Mouse (Mus musculus) midbrain, embryonic 10.5 days (tissue): ENCODE data around the gene Khsrp. TPM values are rescaled to one million over a fixed set of nuclear protein-coding genes. Genes with fewer than 3 reads are reported as not detected.

Experiments used
- DNase-seq: peaks from one replicate; pipeline ENCODE4 v3.0.0-alpha.2; 2017; ENCODE audit warnings: low spot score
- H3K27ac ChIP-seq: fragments of 300-500 bp; sonication (generic); replicated peaks from 2 replicates; pipeline ENCODE4 v1.5.1; 2016; ENCODE audit warnings: mild to moderate bottlenecking
- H3K27me3 ChIP-seq: fragments of 300-500 bp; sonication (generic); 2 replicates; pipeline ENCODE4 v1.6.1; 2016; ENCODE audit warnings: low read depth, mild to moderate bottlenecking; ENCODE audit not compliant: poor library complexity, severe bottlenecking
- H3K36me3 ChIP-seq: fragments of 300-500 bp; sonication (generic); 2 replicates; pipeline ENCODE4 v1.6.1; 2016; ENCODE audit warnings: mild to moderate bottlenecking, moderate library complexity
- H3K4me1 ChIP-seq: fragments of 300-500 bp; sonication (generic); 2 replicates; pipeline ENCODE4 v1.6.1; 2016
- H3K4me3 ChIP-seq: fragments of 300-500 bp; sonication (generic); 2 replicates; pipeline ENCODE4 v1.5.1; 2016; ENCODE audit warnings: mild to moderate bottlenecking, moderate library complexity
- H3K9me3 ChIP-seq: fragments of 300-500 bp; sonication (generic); replicated peaks from 2 replicates; pipeline ENCODE4 v1.6.1; 2016; ENCODE audit warnings: mild to moderate bottlenecking
- WGBS: fragments of 180-500 bp; shearing (Covaris S2); methylation state at CpG from one replicate; pipeline ENCODE4 v1.1.7; 2016; 5-methylcytosine and 5-hydroxymethylcytosine counted together
- polyA plus RNA-seq: library from polyadenylated mRNA; unstranded; fragments of >200 nt; fragmentation: Nextera tagmentation; extraction: Ambion mirVana; gene quantifications from 2 replicates; pipeline ENCODE4 v1.2.1, GENCODE M21; 2016

Khsrp gene
- polyA plus RNA-seq, 1 experiment from 2014 or later = 45.4 TPM

DNA sequence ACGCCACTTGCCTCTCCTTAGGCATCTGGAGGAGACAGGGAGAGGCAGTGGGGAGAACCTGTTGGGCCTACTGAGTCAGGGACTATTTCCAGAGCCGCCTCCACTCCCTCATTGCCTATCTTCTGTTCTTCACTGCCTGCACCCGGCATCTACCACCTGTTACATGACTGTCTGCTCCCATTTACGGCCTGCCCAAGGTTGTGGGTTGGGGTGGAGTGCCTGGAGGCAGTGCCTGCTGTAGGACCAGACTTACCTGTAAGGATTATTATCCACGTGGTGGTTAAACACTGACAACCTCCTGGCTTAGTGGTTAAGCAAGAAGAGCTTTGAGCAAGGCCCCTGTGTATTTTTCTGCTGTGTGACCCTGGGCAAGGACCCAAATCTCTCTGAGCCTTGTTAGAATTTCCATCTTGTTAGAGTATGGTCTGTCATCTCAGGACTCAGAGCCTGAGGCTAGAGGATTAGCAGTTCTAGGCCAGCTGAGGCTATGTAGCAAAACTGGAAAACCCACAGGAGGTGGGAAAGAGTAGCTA, 56.5 kb downstream of the Khsrp start:
- Histone ChIP-seq H3K4me3 (no peak overlapping the region), H3K4me1 (no peaks in the 10 kb centered on the region), H3K36me3 (no peaks in the 10 kb centered on the region), H3K9me3 (no peaks in the 10 kb centered on the region), H3K27me3 (no peaks in the 10 kb centered on the region), H3K27ac (no peak overlapping the region)
- 80% methylated on average over 5 of the region's 5 CpGs for WGBS
- no peak for DNase-seq

DNA sequence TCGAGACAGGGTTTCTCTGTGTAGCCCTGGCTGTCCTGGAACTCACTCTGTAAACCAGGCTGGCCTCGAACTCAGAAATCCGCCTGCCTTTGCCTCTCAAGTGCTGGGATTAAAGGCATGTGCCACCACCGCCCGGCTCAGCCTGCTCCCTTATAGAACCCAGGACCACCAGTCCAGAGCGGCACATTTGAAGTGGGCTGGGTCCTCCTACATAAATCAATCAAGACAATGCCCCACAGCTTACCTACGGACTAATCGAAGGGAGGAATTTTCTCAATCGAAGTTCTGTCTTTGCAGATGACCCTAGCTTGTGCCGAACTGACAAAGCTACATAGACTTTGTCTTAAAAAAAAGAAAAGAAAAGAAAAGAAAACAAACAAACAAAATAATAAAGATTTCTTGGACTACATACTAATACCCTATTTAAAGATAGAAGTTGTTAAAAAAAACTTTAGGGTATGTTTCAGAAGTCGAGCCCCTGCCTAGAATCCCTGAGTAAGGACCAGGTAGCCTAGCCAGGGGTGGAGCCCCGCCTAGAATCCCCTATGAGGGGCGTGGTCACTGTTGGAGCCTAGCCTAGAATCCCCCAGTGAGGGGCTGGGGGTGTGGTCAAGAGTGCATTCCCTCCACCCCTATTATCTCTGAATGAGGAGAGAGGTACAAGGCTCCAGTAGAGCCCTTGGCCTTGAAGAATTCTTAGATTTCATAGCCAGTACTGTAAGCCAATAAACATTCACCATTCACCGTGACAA, 57.2 kb downstream of the Khsrp start:
- H3K27me3 ChIP-seq = no peaks in the 10 kb centered on the region
- no peaks in the 10 kb centered on the region for H3K9me3 ChIP-seq
- WGBS = 67% methylated on average over 13 of the region's 14 CpGs
- H3K4me3 ChIP-seq = no peak overlapping the region
- DNase-seq = no peak
- H3K27ac ChIP-seq = no peak overlapping the region
- no peaks in the 10 kb centered on the region for H3K36me3 ChIP-seq
- H3K4me1 ChIP-seq = no peaks in the 10 kb centered on the region

Other genes with a start within 250 kb of the Khsrp start
- 9.8 TPM in 2 replicates for gene Rfx2, start 200.5 kb downstream of the Khsrp start, polyA plus RNA-seq
- gene Acsbg2, start 157.1 kb downstream of the Khsrp start, polyA plus RNA-seq = not detected in 2 replicates
- 0.48 and 0.66 TPM in 2 replicates for gene 1700061G19Rik, start 156.0 kb downstream of the Khsrp start, polyA plus RNA-seq
- gene Mllt1, start 96.1 kb downstream of the Khsrp start, polyA plus RNA-seq = 67.7 and 77.8 TPM in 2 replicates
- not detected in 2 replicates for gene Acer1, start 49.4 kb downstream of the Khsrp start, polyA plus RNA-seq
- 173 and 174 TPM in 2 replicates for gene Clpp, start 41.2 kb downstream of the Khsrp start, polyA plus RNA-seq
- 40.2 and 41.3 TPM in 2 replicates for gene Alkbh7, start 34.2 kb downstream of the Khsrp start, polyA plus RNA-seq
- gene Pspn, start 31.5 kb downstream of the Khsrp start, polyA plus RNA-seq = 0.76 and 0.94 TPM in 2 replicates
- gene Gtf2f1, start 20.2 kb downstream of the Khsrp start, polyA plus RNA-seq = 81.2 and 83.3 TPM in 2 replicates
- 0.39 and 0.52 TPM in 2 replicates for gene Gm17949, start 20.1 kb downstream of the Khsrp start, polyA plus RNA-seq
- gene Slc25a41, start 10.1 kb upstream of the Khsrp start, polyA plus RNA-seq = 0.10 TPM in 1 of 2 replicates, not detected in the other
- 1.2 and 1.5 TPM in 2 replicates for gene Crb3, start 27.6 kb upstream of the Khsrp start, polyA plus RNA-seq
- gene Slc25a23, start 28.3 kb upstream of the Khsrp start, polyA plus RNA-seq = 10.4 and 12.6 TPM in 2 replicates
- 1.5 and 2.3 TPM in 2 replicates for gene Dennd1c, start 47.0 kb upstream of the Khsrp start, polyA plus RNA-seq
- 68.7 and 128 TPM in 2 replicates for gene Tubb4a, start 56.3 kb upstream of the Khsrp start, polyA plus RNA-seq
- 11.7 and 12.3 TPM in 2 replicates for gene Tnfsf9, start 73.8 kb upstream of the Khsrp start, polyA plus RNA-seq
- 0.27 TPM in 1 of 2 replicates, not detected in the other for gene Cd70, start 118.3 kb upstream of the Khsrp start, polyA plus RNA-seq
- gene Tnfsf14, start 162.7 kb upstream of the Khsrp start, polyA plus RNA-seq = 0.06 and 0.21 TPM in 2 replicates
- 0.07 TPM in 1 of 2 replicates, not detected in the other for gene C3, start 196.6 kb upstream of the Khsrp start, polyA plus RNA-seq
- 23.9 and 26.0 TPM in 2 replicates for gene Gpr108, start 216.9 kb upstream of the Khsrp start, polyA plus RNA-seq
- gene Trip10, start 217.9 kb upstream of the Khsrp start, polyA plus RNA-seq = 34.0 and 42.1 TPM in 2 replicates
- 1.9 and 2.0 TPM in 2 replicates for gene Vav1, start 247.6 kb upstream of the Khsrp start, polyA plus RNA-seq